Mouse (Mus musculus) CH12F3 (cell line): ENCODE measurements around the gene Fam8a1.

Experiments
- in situ Hi-C: fragments of 300-500 bp; cut with MboI; formaldehyde crosslinking; loops from 2 replicates; pipeline ENCODE4 v1.14.3; 2020; ENCODE audit warnings: low sequenced_read_pairs

Fam8a1 gene

DNA sequence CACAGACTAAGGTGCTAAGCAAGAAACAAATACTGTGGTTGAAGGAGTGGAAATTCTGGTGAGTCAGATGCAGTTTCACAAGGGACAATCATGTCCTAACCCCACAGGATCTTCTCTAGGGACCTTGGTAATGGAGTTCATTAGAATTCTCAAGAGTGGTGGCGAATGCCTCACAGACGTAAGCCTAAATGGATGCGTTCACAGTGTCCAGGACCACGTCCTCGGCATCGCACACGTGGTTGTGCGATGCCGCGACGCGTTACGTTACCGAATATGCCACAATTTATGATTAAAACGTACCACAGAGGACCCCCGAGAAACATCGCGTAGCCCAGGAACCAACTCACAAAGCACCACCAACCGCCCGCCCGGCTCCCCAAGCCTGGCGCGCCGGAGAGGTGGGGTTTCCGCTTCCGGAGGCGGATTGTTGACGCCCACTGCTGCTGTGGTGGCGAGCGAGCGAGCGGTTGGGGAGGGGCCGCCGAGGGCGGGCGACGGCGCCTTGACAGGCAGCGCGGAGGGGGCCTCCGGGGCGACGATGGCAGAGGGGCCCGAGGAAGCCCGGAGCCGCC lies at the start of gene Fam8a1:
Gene Fam8a1, plus strand, starts transcription at position 475 of the 572 bp plus-strand sequence.
- in situ Hi-C loops = loop anchor here (10.0 kb wide), 1 partner anchor 354 kb away; no protein-coding TSS in a partner anchor

- in situ Hi-C loops = no loop called here
These were observed 49.7 kb upstream of the Fam8a1 start for GRCm38 (mm10) chr13:46619633-46620032.

DNA sequence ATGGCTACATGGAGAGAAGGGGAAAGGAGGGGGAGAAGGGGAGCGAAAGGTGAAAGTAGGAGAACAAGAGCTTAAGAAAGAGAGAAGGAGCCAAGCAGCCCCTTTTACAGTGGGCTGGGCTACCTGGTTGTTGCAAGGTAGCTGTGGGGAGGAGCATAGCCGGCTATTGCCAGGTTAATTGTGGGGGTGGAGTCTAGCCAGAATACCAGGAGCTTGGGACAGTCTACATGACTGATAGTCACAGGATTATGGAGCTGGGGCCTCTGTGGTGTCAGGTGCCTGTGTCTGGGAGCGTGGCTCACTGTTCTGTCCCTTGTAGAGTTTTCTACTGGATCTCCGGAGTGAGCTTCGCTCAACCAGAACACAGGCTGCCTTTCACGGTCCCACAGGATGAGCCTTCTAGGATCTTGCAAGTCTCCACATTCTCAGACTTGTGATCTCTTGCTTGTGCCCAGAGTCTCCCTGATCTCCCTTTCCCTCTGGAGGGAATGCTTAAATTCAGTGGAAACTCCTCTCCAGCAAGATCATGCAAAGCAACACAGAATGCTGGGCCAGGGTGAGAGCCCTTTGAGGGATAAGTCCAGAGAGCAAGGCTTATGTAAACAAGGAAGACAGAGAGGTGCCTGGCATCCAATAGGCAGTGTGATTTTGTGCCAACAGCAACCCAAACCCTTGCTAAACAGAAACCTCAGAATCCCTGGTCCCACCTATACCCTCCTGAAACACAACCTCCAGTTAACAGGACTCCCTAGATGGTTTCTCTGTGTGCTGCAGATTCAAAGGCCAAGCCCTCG lies 48.2 kb upstream of the Fam8a1 start:
- in situ Hi-C loops = no loop called here

- in situ Hi-C loops = loop anchor here (25.0 kb wide), 1 partner anchor 1089 kb away; no protein-coding TSS in a partner anchor
These were observed 42.7 kb upstream of the Fam8a1 start for GRCm38 (mm10) chr13:46626608-46627007.

GRCm38 (mm10) chr13:46627841-46628240 lies 41.5 kb upstream of the Fam8a1 start:
- in situ Hi-C loops = loop anchor here (25.0 kb wide), 1 partner anchor 1091 kb away; no protein-coding TSS in a partner anchor

DNA sequence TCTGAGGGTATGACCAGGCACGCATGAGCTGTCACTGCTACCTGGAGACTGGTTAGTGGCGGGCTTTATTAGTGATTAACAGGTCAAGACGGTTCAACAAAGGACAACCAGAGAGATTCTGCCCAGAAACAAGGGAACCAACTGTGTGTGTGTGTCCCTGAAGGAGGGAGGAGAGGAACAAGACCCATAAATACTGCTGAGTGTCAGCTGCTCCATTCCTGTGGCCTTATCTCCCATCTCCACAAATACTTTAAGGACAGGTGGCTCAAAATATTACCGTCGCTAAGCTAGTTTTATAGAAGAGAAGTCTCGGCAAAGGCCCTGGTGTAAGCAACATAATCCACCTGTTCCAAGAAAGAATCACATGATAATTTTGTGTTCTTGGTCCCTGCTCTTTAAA lies 39.9 kb upstream of the Fam8a1 start:
- in situ Hi-C loops = loop anchor here (25.0 kb wide), 1 partner anchor 1092 kb away; no protein-coding TSS in a partner anchor

GRCm38 (mm10) chr13:46632796-46633195 lies 36.5 kb upstream of the Fam8a1 start:
- in situ Hi-C loops = loop anchor here (25.0 kb wide), 1 partner anchor 1095 kb away; no protein-coding TSS in a partner anchor

DNA sequence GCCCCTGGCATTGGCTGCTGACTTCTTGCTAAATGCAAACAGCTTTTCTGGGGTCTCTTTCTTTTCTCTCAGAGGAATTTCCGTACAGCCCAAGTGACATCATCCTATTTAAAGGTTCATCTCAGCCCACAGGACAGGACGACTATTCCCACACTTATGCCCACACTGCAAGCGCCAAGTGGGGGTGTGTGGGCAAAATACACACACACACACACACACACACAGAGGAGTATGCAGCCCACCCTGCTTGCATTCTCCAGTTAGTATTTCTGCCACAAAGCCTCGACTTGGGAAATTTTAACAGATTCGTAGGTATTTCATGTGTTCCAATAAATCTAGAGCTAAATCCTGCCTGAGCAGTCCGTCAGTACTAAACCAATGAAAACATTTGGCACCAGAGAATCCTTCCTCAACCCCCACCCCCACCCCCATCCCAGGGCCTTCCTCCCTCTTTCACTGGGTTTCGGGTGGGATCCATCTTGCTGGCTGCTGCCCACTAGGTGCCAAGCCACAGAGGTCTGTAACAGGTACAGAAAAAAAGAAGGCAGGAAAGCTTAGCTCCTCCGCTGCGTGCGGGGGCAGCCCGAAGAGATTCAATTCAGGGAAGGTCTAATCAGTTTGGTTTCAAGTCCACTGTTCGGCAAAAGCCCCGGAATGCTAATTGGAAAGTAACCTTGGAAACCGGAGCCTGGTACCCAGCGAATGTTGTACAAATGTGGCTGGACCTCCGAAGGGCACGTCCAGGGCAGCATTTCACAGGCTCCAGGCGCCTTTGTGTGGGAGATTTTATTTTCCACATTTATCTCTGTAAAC lies 35.8 kb upstream of the Fam8a1 start:
- in situ Hi-C loops = loop anchor here (25.0 kb wide), 1 partner anchor 1096 kb away; no protein-coding TSS in a partner anchor

GRCm38 (mm10) chr13:46634133-46634488 lies 35.2 kb upstream of the Fam8a1 start:
- in situ Hi-C loops = loop anchor here (25.0 kb wide), 1 partner anchor 1097 kb away; no protein-coding TSS in a partner anchor

GRCm38 (mm10) chr13:46640608-46641468 lies 28.5 kb upstream of the Fam8a1 start:
- in situ Hi-C loops = loop anchor here (25.0 kb wide), 1 partner anchor 1104 kb away; no protein-coding TSS in a partner anchor

GRCm38 (mm10) chr13:46642318-46642717 lies 27.0 kb upstream of the Fam8a1 start:
- in situ Hi-C loops = loop anchor here (25.0 kb wide), 1 partner anchor 1105 kb away; no protein-coding TSS in a partner anchor

DNA sequence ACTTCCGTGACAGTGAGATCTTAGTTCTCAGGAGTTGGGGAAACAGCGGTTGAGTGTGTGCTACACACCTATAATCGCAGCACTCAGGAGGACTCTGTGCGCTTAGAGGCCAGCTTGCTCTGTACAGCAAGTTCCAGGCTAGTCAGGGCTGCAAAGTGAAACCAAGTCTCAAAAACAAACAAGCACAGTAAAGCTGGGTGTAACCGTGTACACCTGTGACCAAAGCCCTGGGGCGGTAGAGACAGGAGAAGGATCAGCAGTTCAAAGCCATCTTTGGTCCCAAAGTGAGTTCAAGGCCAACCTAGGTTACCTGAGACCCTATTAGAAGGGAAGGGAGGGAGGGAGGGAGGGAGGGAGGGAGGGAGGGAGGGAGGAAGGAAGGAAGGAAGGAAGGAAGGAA lies 25.1 kb upstream of the Fam8a1 start:
- in situ Hi-C loops = loop anchor here (25.0 kb wide), 1 partner anchor 1107 kb away; no protein-coding TSS in a partner anchor

DNA sequence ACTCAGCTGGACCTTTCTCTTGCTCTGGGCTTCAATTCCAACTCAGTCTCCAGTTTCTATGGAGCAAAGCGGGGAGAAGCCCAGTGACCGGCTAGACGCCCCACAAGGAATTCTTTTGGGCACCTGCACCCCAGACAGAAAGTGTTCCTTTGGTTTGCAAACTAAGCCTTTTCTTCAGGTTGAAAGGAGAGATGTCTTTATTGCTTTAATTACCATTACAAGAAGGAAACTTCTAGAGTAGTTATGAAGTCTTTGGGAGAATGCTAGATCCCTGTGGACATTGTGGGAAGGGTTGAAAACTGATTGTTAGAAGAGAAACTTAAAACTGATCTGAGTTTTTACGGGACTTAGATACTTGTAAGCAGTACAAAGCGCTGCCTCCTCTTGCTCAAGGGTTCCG lies 23.8 kb upstream of the Fam8a1 start:
- in situ Hi-C loops = loop anchor here (25.0 kb wide), 1 partner anchor 1108 kb away; no protein-coding TSS in a partner anchor

GRCm38 (mm10) chr13:46651853-46652252 lies 17.5 kb upstream of the Fam8a1 start:
- in situ Hi-C loops = no loop called here

GRCm38 (mm10) chr13:46652671-46653070 lies 16.7 kb upstream of the Fam8a1 start:
- in situ Hi-C loops = no loop called here

DNA sequence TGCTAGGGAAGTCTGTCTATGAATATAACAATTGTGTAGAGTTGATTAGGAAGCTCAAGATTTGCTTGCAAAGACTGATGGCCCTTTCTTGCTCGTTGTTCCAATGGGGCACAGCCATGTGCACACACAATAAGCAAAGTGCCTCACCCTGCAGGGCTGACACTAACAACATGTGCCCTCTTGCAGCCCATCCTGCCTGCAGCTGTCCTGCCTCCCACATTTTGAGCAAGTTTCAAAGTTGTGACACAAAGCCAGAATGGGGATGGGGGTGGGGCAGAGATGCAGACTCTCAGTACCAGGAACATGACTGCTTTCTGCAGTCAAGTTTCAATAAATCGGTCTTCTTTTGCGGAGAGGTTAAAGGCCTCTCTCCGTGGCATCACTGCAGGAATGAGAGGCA lies 15.7 kb upstream of the Fam8a1 start:
- in situ Hi-C loops = no loop called here

GRCm38 (mm10) chr13:46654566-46654965 lies 14.8 kb upstream of the Fam8a1 start:
- in situ Hi-C loops = no loop called here

DNA sequence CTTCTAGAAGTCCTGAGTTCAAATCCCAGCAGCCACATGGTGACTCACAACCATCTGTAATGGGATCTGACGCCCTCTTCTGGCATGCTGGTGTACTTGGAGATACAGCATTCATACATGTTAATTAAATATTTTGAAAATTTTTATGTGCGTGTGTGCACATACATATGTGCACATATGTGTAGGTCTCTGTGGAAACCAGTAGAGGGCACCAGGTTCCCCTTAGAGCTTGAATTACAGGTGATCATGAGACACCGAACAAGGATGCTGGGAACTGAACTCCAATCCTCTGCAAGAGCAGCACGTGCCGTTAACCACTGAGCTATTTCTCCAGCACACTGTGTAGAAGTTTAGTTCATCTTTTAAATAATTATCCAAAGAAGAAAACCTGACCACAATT lies 10.1 kb upstream of the Fam8a1 start:
- in situ Hi-C loops = no loop called here

- in situ Hi-C loops = loop anchor here (10.0 kb wide), 1 partner anchor 349 kb away; no protein-coding TSS in a partner anchor
These were observed 5.8 kb upstream of the Fam8a1 start for GRCm38 (mm10) chr13:46663461-46663964.
